Mouse (Mus musculus) left cerebral cortex, adult 11 months (tissue): ENCODE results near the gene 9930021J03Rik.
A peak's percentile ranks its signal among the peaks of the same experiment; 100 is the strongest.

Experiments
- DNase-seq: peaks from one replicate; pipeline ENCODE4 v3.0.0; 2022; ENCODE audit warnings: low spot score

The 9930021J03Rik gene

DNA sequence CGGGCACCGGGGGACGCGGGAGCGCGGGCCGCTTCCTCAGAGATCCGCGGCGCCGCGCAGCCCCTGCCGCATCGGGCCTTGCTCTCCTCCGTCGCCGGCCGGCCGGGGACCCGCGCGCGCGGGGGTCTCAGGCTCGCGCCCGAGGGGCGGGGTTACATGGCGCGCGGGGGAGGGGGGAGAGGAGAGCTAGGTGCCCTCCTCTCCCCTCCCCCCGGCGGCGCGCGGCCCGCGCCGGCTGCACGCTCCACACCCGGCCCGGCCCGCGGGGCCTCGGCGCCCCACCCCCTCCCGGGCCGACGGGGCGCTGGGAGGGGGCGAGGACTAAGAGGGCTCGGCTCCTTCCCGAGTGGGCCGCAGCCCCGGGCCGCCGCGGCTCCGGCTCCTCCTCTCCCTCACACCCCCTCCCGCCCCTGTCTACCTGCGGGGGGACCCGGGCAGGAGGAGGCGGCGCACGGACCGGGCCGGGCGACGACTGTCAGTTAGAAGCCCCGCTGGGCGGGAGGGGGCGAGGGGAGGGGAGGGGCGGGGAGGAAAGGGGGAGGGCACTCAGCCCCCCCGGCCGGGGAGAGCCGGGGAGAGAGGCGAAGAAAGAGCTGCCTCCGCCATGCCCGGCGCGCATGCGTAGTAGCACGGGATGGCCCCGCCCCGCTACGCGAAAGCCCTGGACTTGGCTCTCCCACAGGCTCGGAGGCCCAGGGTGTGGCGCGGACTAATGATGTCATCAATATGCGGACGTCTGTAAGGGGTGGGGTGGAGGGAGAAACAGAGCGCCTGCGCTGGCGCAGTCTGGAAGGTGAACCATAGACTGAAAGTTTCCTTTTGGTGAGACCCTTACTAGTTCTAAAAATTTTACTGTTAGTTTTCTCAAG, at the start of gene 9930021J03Rik:
Gene 9930021J03Rik (minus strand): TSS at position 73 of the 869 bp plus-strand sequence.
- DNase-seq, result peak; percentile 94

DNA sequence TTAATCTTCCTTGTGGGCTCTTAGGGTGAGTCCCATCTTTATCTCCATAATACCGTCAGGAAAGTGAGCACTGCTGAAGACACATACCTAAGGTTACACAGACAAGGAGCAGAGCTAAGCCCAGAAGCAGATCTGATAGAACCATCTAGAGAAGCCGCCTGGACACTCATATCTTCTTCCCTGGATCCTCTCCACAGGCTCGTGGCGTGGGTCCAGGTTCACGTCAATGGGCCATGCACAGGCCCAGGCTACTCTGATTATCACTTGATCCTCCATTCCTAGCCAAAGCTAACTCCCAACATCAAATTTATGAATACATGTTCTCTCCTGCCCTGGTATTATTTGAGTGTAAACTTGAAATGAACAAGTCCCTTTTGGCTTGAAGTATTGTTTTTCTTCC, 47.9 kb upstream of the 9930021J03Rik start:
- DNase-seq, result no peak

- DNase-seq, result no peak
Observed at GRCm38 (mm10) chr19:29851036-29851690, 45.4 kb upstream of the 9930021J03Rik start.

- no peak for DNase-seq
Observed at GRCm38 (mm10) chr19:29849924-29850551, 44.2 kb upstream of the 9930021J03Rik start.

DNA sequence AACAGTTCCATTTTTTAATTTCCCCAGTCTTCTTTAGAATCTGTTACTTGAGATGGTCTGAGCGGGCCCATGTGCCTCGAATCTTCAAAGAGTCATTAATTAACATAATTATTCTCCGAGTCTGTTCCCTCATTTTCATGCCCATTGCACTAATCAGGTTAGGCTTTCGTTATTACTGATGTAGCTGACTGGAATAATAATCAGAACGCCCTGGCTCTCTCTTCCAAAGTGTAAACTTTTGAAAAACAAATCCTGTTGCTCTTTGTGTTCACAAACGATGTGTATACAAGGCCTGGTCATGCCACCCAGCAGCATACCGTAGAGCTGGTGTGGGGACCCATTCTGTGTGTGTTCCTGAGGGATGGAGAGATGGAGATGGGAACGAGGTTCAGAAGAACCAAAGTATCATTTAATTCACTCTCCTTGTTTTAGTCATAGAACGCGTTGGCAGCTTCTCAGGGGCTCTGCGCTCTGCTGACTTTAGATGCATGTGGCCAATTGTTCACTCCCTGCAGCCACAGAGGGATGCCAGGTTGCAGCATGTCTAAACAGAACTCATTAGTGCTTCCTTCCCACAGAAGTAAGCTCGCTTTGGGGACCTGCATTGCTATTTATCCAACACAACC, 38.4 kb upstream of the 9930021J03Rik start:
- DNase-seq, result no peak

DNA sequence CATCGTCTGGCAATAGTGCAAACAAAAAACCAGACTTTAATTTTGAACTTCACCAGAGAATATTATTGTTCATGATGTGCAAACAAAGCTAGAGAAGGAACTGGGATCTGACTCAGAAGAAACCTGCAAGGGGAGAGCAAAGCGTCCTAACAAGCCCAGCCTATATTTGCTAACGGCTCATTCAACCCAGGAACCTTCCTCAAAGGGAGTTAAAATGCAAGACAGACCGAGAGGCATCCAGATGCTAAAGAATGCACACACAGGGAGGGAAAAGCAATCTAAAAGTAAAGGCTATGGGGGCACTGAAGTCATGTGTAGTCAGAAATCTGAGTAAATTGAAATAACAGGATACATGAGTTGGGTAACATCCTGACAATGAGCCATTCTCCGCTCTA, 37.8 kb upstream of the 9930021J03Rik start:
- no peak for DNase-seq

GRCm38 (mm10) chr19:29842973-29843372, 37.2 kb upstream of the 9930021J03Rik start:
- DNase-seq, result no peak

- no peak for DNase-seq
Observed at GRCm38 (mm10) chr19:29840642-29841041, 34.9 kb upstream of the 9930021J03Rik start.

GRCm38 (mm10) chr19:29838636-29839135, 32.9 kb upstream of the 9930021J03Rik start:
- no peak for DNase-seq

DNA sequence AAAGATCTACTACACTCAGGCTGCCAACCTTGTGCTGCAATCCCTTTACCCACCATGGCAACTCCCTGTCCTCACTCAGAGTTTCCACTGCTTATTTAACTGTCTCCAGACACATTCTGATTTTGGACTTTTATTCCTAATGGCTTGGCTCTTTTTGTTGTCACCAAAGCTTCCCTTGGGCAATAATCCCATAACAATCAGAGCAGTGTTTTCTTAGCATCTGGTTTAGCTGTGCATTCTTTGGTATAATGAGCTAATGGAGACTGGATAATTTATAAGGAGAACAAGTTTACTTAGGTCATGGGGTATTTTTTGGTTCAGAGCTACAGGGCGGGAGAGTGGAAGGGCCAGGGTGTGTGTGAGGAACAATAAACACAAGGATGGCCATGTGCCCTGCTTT, 32.4 kb upstream of the 9930021J03Rik start:
- no peak for DNase-seq

DNA sequence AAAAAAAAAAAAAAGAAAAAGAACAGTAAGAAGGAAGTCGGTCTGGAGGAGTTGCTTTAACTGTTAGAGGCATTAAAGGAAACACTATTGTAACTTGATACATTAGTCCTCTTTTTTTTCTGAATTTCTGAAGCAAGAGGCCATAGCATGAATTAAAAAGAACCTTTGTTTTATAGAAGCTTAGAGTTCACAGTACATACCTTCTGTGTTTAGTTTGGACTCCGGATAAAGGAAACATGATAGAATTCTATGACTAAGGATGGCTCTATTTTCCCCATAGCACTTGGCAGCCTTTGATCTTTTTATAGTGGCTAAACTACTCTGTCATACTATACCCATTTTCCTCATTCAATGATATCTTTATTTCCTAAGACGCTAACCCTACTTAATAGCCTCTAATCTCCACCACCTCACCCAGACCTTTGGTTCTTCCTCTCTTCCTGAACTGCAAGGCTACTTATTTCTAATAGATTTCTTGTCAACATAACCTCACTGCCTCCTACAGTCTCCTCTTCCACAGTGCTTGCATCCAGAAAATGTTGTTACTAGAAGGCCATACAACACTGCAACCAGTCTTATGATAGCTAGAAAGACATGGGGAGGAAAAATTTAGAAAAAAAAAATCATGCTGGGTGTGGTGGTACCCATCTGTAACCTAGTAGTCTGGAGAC, 29.7 kb upstream of the 9930021J03Rik start:
- no peak for DNase-seq

- no peak for DNase-seq
Observed at GRCm38 (mm10) chr19:29830911-29831310, 25.1 kb upstream of the 9930021J03Rik start.

DNA sequence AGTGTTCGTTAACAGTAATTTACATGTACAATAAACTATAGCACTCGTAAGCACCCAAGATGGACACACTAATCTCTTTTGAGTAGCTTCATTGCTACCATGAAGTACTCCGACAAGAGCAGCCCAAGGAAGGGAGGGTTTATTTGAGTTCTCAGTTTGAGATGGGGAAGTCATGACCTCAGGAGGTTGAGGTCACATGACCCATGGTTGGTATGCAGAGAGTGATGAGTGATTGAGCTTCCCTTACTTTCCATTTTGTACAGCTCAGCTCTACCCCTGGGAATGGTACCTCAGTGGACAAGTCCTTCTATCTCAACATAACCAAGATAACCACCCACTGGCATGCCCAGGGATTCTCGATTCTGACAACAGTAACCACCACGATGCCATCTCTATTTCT, 22.8 kb upstream of the 9930021J03Rik start:
- no peak for DNase-seq

- DNase-seq, result no peak
Observed at GRCm38 (mm10) chr19:29826686-29827085, 20.9 kb upstream of the 9930021J03Rik start.

- DNase-seq, result no peak
Observed at GRCm38 (mm10) chr19:29825003-29825402, 19.2 kb upstream of the 9930021J03Rik start.

DNA sequence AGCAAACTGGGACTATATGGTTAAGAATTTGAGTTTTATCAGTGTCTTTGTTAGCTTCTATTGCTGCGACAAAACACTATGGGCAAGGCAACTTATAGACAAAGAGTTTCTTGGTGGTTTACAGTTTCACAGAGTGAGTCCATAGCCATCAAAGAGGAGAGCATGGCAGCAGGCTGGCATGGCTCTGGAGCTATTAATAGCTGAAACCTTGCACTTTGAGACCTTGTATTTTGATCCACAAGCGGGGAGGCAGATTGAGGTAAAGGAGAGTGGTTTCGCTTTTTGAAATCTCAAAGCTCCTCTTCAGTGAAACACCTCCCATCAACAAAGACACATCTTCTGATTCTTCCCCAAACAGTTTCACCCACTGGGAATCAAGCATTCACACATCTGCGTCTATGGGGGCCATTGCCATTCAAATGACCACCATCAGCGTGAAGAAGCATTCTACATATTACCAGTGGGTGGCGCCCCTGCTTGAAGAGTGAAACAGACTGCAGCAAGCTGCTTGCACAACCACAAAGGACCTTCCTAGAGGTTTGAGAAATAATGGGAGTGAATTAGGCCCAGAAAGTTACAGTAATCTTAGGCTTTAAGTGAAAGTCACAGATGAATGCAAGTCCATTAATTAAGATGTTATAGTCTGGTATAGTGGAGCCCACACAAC, 18.4 kb upstream of the 9930021J03Rik start:
- DNase-seq, result no peak

GRCm38 (mm10) chr19:29823456-29824010, 17.7 kb upstream of the 9930021J03Rik start:
- no peak for DNase-seq

DNA sequence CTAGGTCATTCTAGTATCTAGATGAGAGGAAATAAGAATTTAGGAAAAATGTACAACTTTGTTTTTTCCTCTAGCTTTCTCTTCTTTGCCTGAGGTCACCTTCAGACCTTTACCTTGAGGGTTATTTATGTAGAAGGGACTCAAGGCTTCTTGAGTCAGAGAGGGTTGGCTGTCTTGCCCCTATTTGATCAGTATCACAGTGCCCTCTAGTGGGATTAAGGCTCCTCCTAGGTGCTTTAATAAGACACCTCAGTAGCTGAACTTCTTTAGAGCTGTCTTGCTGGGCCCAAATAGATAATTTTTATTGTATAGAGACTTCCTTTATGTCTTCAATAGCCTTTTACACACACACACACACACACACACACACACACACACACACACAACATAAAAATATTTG, 15.2 kb upstream of the 9930021J03Rik start:
- no peak for DNase-seq

DNA sequence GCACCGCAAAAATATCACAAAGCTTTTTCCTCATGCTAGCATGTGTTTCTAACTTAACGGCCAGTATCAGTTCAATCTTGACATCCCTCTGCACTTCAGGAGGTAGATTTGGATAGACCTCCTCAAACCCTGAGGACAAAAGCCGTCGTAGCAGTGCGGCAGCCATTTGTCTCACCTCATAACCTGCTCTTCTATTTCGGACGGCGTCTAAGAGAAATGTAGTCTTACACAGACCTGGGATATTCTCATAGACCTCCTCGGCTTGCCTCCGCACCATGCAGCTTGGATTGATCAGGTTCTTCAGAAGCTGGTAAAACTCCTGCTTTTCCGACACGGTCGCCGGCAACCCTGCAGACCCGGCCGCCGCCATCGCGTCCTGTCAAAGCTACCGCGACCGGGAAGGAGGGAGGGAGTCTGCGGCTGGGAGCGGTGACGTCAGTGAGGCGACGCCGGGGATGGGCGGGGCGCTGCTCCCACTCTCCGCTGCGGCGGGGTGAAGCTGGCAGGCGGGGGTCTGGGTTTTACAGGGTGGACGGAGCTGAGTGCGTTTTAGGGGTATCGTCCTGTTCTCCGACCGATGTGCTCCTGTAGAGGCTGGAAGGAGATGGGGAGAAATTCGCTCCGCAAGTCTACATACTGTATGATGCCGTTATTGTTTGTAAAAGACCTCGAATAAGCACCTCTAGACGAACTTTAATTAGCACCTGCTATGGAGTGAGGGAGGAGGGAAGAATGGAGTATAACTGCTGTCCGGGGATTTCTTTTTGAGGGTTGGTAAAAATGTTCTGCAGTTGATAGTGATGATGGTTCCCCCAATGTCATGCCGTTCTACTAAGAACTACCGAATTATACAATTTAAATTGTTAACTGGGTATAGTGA, 7.0 kb upstream of the 9930021J03Rik start, which contains the start of gene Ranbp6:
Gene Ranbp6 (minus strand): TSS at position 394 of the 880 bp plus-strand sequence.
- DNase-seq, result peak; percentile 78

GRCm38 (mm10) chr19:29810022-29810421, 4.2 kb upstream of the 9930021J03Rik start:
- no peak for DNase-seq
